Mouse (Mus musculus): ENCODE measurements around the gene B4galnt2. TPM values are rescaled to one million over a fixed set of nuclear protein-coding genes. Genes with fewer than 3 reads are reported as not detected.

Gene B4galnt2
- polyA plus RNA-seq, 1 experiment from 2014 or later = not detected

GRCm38 (mm10) chr11:95836433-95836832, 78.3 kb downstream of the B4galnt2 start:
- Histone ChIP-seq H3K4me1 (replicated peaks; ENCODE audit: control insufficient read depth, insufficient read depth, low read length) (0 out of 2 replicates have a peak, but pooled peaks cover 4% of the 10 kb centered on the region), H3K9me3 (ENCODE audit: control insufficient read depth, low read length) (no peaks in the 10 kb centered on the region), H3K9ac (no peak overlapping the region), H3K4me3 (replicated peaks; ENCODE audit: low read length) (no peak overlapping the region), H3K36me3 (replicated peaks; ENCODE audit: control insufficient read depth, insufficient read depth) (no peaks in the 10 kb centered on the region), H3K27ac (no peak overlapping the region), H3K27me3 (ENCODE audit: control insufficient read depth, insufficient read depth, low read length) (peaks cover 56% of the 10 kb centered on the region), H3K4me2 (replicated peaks) (no peak overlapping the region)
- 61% methylated on average over 6 of the region's 6 CpGs for WGBS
- no peak for DNase-seq (ENCODE audit: low spot score)
- no peak for ATAC-seq (ENCODE audit: low FRiP score)

GRCm38 (mm10) chr11:95835832-95836231, 78.9 kb downstream of the B4galnt2 start:
- H3K27me3 ChIP-seq (ENCODE audit: control insufficient read depth, insufficient read depth, low read length) = peaks cover 62% of the 10 kb centered on the region
- WGBS = 50% methylated on average over 6 of the region's 6 CpGs

GRCm38 (mm10) chr11:95834742-95835710, 79.7 kb downstream of the B4galnt2 start:
- Histone ChIP-seq H3K27ac (no peak overlapping the region), H3K4me3 (replicated peaks; ENCODE audit: low read length) (no peak overlapping the region), H3K4me1 (replicated peaks; ENCODE audit: control insufficient read depth, insufficient read depth, low read length) (peaks cover 15% of the 10 kb centered on the region; the same call in 1 of the 2 replicates), H3K9me3 (ENCODE audit: control insufficient read depth, low read length) (no peaks in the 10 kb centered on the region), H3K27me3 (ENCODE audit: control insufficient read depth, insufficient read depth, low read length) (peaks cover 70% of the 10 kb centered on the region), H3K4me2 (replicated peaks) (no peak overlapping the region), H3K9ac (no peak overlapping the region), H3K36me3 (replicated peaks; ENCODE audit: control insufficient read depth, insufficient read depth) (no peaks in the 10 kb centered on the region)
- ATAC-seq (ENCODE audit: low FRiP score) (no peak), DNase-seq (ENCODE audit: low spot score) (no peak)
- WGBS = 26% methylated on average over 15 of the region's 15 CpGs

More at GRCm38 (mm10) chr11:95835832-95836231, 78.9 kb downstream of the B4galnt2 start:
- Histone ChIP-seq H3K36me3 (replicated peaks; ENCODE audit: control insufficient read depth, insufficient read depth) (no peaks in the 10 kb centered on the region), H3K4me2 (replicated peaks) (no peak overlapping the region), H3K9ac (no peak overlapping the region), H3K4me1 (replicated peaks; ENCODE audit: control insufficient read depth, insufficient read depth, low read length) (peaks cover 9% of the 10 kb centered on the region; the same call in 1 of the 2 replicates), H3K27ac (no peak overlapping the region), H3K4me3 (replicated peaks; ENCODE audit: low read length) (no peak overlapping the region), H3K9me3 (ENCODE audit: control insufficient read depth, low read length) (no peaks in the 10 kb centered on the region)
- no peak for ATAC-seq (ENCODE audit: low FRiP score)
- no peak for DNase-seq (ENCODE audit: low spot score)

- Histone ChIP-seq H3K4me2 (replicated peaks) (no peak overlapping the region), H3K27me3 (ENCODE audit: control insufficient read depth, insufficient read depth, low read length) (peaks cover 79% of the 10 kb centered on the region), H3K4me3 (replicated peaks; ENCODE audit: low read length) (no peak overlapping the region), H3K9ac (no peak overlapping the region), H3K36me3 (replicated peaks; ENCODE audit: control insufficient read depth, insufficient read depth) (no peaks in the 10 kb centered on the region), H3K27ac (no peak overlapping the region), H3K9me3 (ENCODE audit: control insufficient read depth, low read length) (no peaks in the 10 kb centered on the region), H3K4me1 (replicated peaks; ENCODE audit: control insufficient read depth, insufficient read depth, low read length) (peaks cover 15% of the 10 kb centered on the region; the same call in 1 of the 2 replicates)
- WGBS = 6% methylated on average over 22 of the region's 22 CpGs
- ATAC-seq (ENCODE audit: low FRiP score) (no peak), DNase-seq (ENCODE audit: low spot score) (no peak)
Observed at GRCm38 (mm10) chr11:95834143-95834667, 80.5 kb downstream of the B4galnt2 start.

DNA sequence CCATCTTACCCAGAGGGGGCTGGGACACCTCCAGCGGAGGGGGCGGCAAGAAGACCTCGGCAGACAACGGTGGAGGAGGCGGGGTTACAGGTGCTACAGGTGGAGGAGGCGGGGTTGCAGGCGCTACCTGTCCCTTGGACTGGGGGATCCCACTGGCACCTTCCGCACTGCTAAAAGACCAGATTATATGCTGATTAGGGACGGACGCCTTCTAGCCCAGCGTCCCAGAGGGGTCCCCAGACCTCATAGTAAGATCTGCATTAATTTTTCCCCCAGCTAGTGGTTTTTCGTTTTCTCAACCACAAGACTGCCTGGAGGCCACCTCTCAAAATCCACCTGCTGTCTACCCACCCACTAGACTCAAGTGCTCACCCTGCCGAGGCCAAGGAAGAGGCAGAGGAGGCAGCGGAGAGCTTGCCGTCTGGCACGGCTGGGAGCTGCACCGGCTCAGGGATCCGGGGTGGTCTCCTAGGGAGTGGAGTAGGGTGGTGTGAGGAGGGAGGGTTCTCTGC, 81.0 kb downstream of the B4galnt2 start:
- no peak overlapping the region for H3K9ac ChIP-seq
- H3K36me3 ChIP-seq (replicated peaks; ENCODE audit: control insufficient read depth, insufficient read depth) = no peaks in the 10 kb centered on the region
- peaks cover 84% of the 10 kb centered on the region for H3K27me3 ChIP-seq (ENCODE audit: control insufficient read depth, insufficient read depth, low read length)
- DNase-seq (ENCODE audit: low spot score) (no peak), ATAC-seq (ENCODE audit: low FRiP score) (no peak)
- H3K4me3 ChIP-seq (replicated peaks; ENCODE audit: low read length) = no peak overlapping the region
- 5% methylated on average over 18 of the region's 18 CpGs for WGBS
- peaks cover 15% of the 10 kb centered on the region; the same call in 1 of the 2 replicates for H3K4me1 ChIP-seq (replicated peaks; ENCODE audit: control insufficient read depth, insufficient read depth, low read length)
- no peak overlapping the region for H3K4me2 ChIP-seq (replicated peaks)
- no peak overlapping the region for H3K27ac ChIP-seq
- H3K9me3 ChIP-seq (ENCODE audit: control insufficient read depth, low read length) = no peaks in the 10 kb centered on the region

GRCm38 (mm10) chr11:95833006-95833570, 81.6 kb downstream of the B4galnt2 start:
- Histone ChIP-seq H3K36me3 (replicated peaks; ENCODE audit: control insufficient read depth, insufficient read depth) (no peaks in the 10 kb centered on the region), H3K27me3 (ENCODE audit: control insufficient read depth, insufficient read depth, low read length) (peaks cover 90% of the 10 kb centered on the region), H3K4me3 (replicated peaks; ENCODE audit: low read length) (no peak overlapping the region), H3K9ac (no peak overlapping the region), H3K4me2 (replicated peaks) (no peak overlapping the region), H3K4me1 (replicated peaks; ENCODE audit: control insufficient read depth, insufficient read depth, low read length) (peaks cover 15% of the 10 kb centered on the region; the same call in 1 of the 2 replicates), H3K27ac (no peak overlapping the region), H3K9me3 (ENCODE audit: control insufficient read depth, low read length) (no peaks in the 10 kb centered on the region)
- WGBS = 27% methylated on average over 8 of the region's 8 CpGs
- DNase-seq (ENCODE audit: low spot score) (no peak), ATAC-seq (ENCODE audit: low FRiP score) (no peak)

DNA sequence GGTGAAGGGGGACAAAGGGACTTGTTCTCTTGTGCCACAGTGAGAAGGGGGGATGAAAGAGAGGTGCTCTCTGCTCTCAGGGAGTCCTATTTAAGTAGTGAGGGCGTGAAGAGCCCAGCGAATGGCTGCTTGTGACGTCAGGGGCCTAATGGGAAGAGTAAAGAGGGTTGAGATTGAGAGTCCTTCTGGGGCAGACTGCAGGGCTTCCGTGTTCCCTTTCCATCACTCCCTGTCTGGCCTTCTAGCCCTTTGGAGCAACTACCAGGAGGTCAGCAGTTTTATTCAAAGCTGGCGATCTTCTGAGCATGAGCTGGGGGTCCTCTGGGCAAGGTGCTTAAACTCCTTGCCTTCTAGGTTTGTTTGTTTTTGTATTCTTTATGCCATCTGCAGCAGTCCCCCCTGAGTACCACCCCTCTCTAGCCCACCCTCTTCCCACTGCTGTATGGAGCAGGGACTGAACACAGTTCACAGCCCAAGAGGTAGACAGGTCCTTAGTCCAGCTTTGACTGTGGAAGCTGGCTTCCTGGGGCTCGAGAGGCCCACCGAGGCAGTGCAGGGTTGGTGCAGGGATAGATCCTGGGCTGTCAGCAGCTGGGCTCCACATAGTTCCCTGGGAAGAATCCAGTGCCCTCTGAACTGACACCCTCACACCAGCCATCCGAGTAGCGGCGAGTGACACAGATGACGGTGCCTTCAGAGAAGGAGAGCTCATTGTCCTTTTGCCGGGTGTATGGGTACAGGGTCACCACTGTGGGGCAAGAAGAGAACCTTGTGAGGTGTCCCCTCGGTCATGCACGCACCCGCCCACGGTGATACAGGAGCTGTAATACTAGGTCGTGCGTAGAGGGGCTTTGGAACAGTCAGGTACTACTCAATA, 82.3 kb downstream of the B4galnt2 start:
- 34% methylated on average over 18 of the region's 18 CpGs for WGBS
- ATAC-seq (ENCODE audit: low FRiP score) (no peak), DNase-seq (ENCODE audit: low spot score) (no peak)
- Histone ChIP-seq H3K4me3 (replicated peaks; ENCODE audit: low read length) (no peak overlapping the region), H3K27me3 (ENCODE audit: control insufficient read depth, insufficient read depth, low read length) (peaks cover 94% of the 10 kb centered on the region), H3K4me2 (replicated peaks) (no peak overlapping the region), H3K36me3 (replicated peaks; ENCODE audit: control insufficient read depth, insufficient read depth) (no peaks in the 10 kb centered on the region), H3K9me3 (ENCODE audit: control insufficient read depth, low read length) (no peaks in the 10 kb centered on the region), H3K9ac (no peak overlapping the region), H3K4me1 (replicated peaks; ENCODE audit: control insufficient read depth, insufficient read depth, low read length) (peaks cover 15% of the 10 kb centered on the region; the same call in 1 of the 2 replicates), H3K27ac (no peak overlapping the region)

GRCm38 (mm10) chr11:95831641-95832040, 83.0 kb downstream of the B4galnt2 start:
- Histone ChIP-seq H3K4me1 (replicated peaks; ENCODE audit: control insufficient read depth, insufficient read depth, low read length) (peaks cover 15% of the 10 kb centered on the region; the same call in 1 of the 2 replicates), H3K36me3 (replicated peaks; ENCODE audit: control insufficient read depth, insufficient read depth) (no peaks in the 10 kb centered on the region), H3K27me3 (ENCODE audit: control insufficient read depth, insufficient read depth, low read length) (peaks cover 95% of the 10 kb centered on the region), H3K9ac (no peak overlapping the region), H3K27ac (no peak overlapping the region), H3K4me2 (replicated peaks) (no peak overlapping the region), H3K4me3 (replicated peaks; ENCODE audit: low read length) (peak overlapping the region; percentile 21; the same call in 1 of the 2 replicates), H3K9me3 (ENCODE audit: control insufficient read depth, low read length) (no peaks in the 10 kb centered on the region)
- 5% methylated on average over 14 of the region's 15 CpGs for WGBS
- ATAC-seq (ENCODE audit: low FRiP score) (no peak), DNase-seq (ENCODE audit: low spot score) (no peak)
